Mouse (Mus musculus): ENCODE measurements around the gene Adcy7.

- no peak for TF ChIP-seq CTCF (IDR thresholded peaks at IDR 0.05; ENCODE audit: borderline replicate concordance, control insufficient read depth, extremely low read depth, insufficient read depth, low read length, poor library complexity)
- no peak for TF ChIP-seq POLR2A (IDR thresholded peaks at IDR 0.05; ENCODE audit: control insufficient read depth, extremely low read depth, insufficient read depth, low read length, poor library complexity)
Measured at GRCm38 (mm10) chr8:88286421-88286960, 14.3 kb downstream of the Adcy7 start.
